Mouse (Mus musculus) lung, postnatal 4 days (tissue): ENCODE results near the gene Slc41a3.

Experiments
- DNase-seq, 2 experiments: peaks; one replicate each; pipeline ENCODE4 v3.0.0; 2021

Gene Slc41a3

DNA sequence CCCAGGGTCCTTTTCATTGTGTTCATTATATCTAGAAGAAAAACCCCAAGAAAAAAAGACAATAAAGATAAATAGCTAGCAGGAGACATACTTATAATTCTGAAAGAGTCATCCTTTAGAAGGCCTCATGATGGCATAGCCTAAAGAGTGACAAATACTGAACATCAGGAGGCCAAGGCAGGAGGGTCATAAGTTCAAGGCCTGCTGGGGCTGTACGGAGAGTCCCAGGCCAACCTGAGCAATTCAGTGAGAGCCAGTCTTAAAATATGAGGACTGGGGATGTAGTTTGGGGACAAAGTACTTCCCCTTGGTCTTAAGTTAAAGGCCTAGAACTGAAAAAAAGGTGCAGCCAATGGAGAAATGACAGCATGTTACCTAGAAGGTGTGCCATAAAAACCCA is 82.3 kb downstream of the Slc41a3 start:
- DNase-seq, result no peak

- DNase-seq, result no peak
These were observed 83.5 kb downstream of the Slc41a3 start for GRCm38 (mm10) chr6:90688003-90688402.

DNA sequence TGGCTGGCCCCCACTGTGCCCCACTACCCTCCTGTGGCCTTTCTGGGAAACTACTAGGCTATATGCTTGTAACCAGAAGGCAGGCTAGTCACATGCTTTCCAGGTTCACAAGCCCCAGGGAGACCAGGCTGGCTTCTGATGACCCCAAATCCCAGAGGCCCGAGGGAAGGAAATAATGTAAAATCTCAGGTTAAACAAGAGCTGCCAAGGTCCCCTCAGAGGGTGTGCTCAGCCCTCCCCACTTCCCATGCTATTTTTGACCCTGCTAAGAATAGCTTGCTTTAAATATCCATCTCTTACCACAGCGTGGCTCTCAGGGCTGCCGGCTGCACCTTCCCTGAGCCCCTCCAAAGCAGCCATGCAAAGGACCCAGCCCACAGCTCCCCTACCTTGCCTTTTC is 84.2 kb downstream of the Slc41a3 start:
- no peak for DNase-seq

DNA sequence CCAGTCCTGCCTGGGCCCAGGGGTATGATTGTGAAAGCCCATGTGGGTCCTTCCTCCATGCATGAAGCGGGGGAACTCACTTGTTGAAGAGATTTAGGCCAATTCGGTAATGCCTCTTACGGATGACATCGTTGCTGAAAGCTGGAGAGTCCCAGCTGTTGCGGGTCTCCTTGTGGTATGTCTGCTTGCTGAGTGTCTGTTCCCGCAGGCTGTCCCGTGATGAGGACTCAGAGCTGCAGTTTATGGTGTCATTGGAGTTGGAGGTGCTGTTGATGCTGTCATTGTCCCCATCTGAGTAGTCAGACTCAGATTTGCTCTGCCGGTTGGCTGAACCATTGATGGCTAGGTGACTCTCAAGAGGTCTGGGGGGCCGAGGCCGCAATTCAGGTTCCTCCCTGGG is 85.0 kb downstream of the Slc41a3 start:
- no peak for DNase-seq

DNA sequence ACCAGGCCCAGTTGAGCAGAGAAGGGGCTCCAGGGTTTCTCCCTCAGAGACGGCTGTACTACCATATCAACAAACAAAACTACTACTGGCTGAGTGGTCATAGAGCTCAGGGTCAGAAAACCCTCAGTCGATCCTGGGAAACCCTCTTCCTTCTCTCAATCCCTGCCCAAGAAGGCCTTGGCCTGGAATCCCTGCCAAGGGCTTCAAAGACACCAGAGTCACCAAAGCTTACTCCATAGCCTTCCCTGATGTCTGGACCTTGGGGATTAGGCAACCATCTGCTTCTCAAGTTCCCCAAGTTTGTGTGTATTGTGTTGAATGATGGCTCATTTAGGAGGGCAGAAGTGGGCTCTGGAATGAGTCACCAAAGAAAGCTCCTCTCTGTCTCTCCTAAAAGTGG is 87.4 kb downstream of the Slc41a3 start:
- DNase-seq, result no peak

DNA sequence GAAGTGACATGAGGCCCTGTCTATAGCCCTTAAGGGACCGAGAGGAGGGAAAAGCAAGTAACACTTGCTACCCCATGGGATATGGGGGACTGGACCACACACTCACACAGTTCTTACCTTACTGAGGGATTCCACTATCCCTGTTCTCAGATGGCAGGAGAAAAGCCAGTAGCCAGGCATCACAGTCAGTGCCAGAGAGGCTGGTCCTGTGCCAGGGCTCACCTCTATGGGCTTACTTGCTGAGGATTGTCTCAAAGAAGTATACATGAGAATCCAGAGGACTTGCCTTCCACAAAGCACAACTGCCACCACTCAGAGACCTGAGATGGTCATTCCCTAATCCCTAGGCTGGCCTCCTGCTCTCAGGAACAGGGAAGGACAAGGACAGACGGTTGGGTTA is 87.9 kb downstream of the Slc41a3 start:
- no peak for DNase-seq

GRCm38 (mm10) chr6:90695754-90696153 is 91.2 kb downstream of the Slc41a3 start:
- DNase-seq, result no peak
